Mouse (Mus musculus) MEL (cell line): ENCODE measurements around the gene Hectd4. TPM values are rescaled to one million over a fixed set of nuclear protein-coding genes. Genes with fewer than 3 reads are reported as not detected.

Source experiments
- DNase-seq: peaks from one replicate; pipeline ENCODE4 v3.0.0; 2011; ENCODE audit warnings: low read depth, low spot score
- H3K27ac ChIP-seq: 2 replicates; pipeline ENCODE4 v1.5.1; 2012; ENCODE audit warnings: low read depth, mild to moderate bottlenecking, control low read depth, low read length, moderate library complexity; ENCODE audit not compliant: control insufficient read depth
- H3K27me3 ChIP-seq, 2 experiments: fragments of 150-350 bp in 1 of 2; sonication (generic) in 1 of 2; 2 replicates each; pipeline ENCODE4 v1.6.1; 2012; ENCODE audit warnings: low read length in 2 of 2, mild to moderate bottlenecking in 2 of 2, improper control_type of control experiment in 1 of 2, moderate library complexity in 1 of 2; ENCODE audit not compliant: insufficient read depth in 2 of 2, control insufficient read depth in 1 of 2
- H3K36me3 ChIP-seq, 2 experiments: 2 replicates each; pipeline ENCODE4 v1.6.1; 2012 to 2014; ENCODE audit warnings: low read length in 2 of 2, improper control_type of control experiment in 1 of 2, inconsistent platforms in 1 of 2, mild to moderate bottlenecking in 1 of 2; ENCODE audit not compliant: insufficient read depth in 2 of 2, control insufficient read depth in 1 of 2
- H3K4me1 ChIP-seq, 2 experiments: fragments of 150-350 bp in 1 of 2; sonication (generic) in 1 of 2; 2 replicates each; pipeline ENCODE4 v1.6.1; 2012; ENCODE audit warnings: low read length in 2 of 2, improper control_type of control experiment in 1 of 2, mild to moderate bottlenecking in 1 of 2; ENCODE audit not compliant: insufficient read depth in 2 of 2, control insufficient read depth in 1 of 2
- H3K4me3 ChIP-seq, 2 experiments: fragments of 150-350 bp in 1 of 2; sonication (generic) in 1 of 2; 2 replicates each; pipeline ENCODE4 v1.5.1; 2012; ENCODE audit warnings: low read depth in 2 of 2, low read length in 2 of 2, mild to moderate bottlenecking in 2 of 2, moderate library complexity in 2 of 2, control low read depth in 1 of 2, improper control_type of control experiment in 1 of 2; ENCODE audit not compliant: control insufficient read depth in 1 of 2, insufficient read depth in 1 of 2
- H3K79me2 ChIP-seq: 2 replicates; pipeline ENCODE4 v1.6.1; 2012; ENCODE audit warnings: mild to moderate bottlenecking, low read length, moderate library complexity; ENCODE audit not compliant: control insufficient read depth, poor library complexity, insufficient read depth
- H3K9ac ChIP-seq: 2 replicates; pipeline ENCODE4 v1.6.1; 2012; ENCODE audit warnings: low read depth, mild to moderate bottlenecking, control low read depth, low read length, moderate library complexity; ENCODE audit not compliant: control insufficient read depth, poor library complexity, severe bottlenecking
- H3K9me3 ChIP-seq: fragments of 150-350 bp; sonication (generic); replicated peaks from 2 replicates; pipeline ENCODE4 v1.6.1; 2012; ENCODE audit warnings: mild to moderate bottlenecking, low read length, improper control_type of control experiment, moderate library complexity; ENCODE audit not compliant: insufficient read depth
- CHD2 ChIP-seq: IDR thresholded peaks from 2 replicates; pipeline ENCODE4 v1.6.1; 2011; ENCODE audit warnings: low read length, improper control_type of control experiment
- CTCF ChIP-seq, 3 experiments: IDR thresholded peaks in 2 of 3; conservative IDR thresholded peaks in 1 of 3; 2 replicates each; pipeline ENCODE4 v1.5.1; 2011 to 2012; ENCODE audit warnings: low read length in 3 of 3, low read depth in 2 of 3, mild to moderate bottlenecking in 2 of 3, improper control_type of control experiment in 1 of 3, inconsistent platforms in 1 of 3, mixed read lengths in 1 of 3, moderate library complexity in 1 of 3; ENCODE audit not compliant: control insufficient read depth in 1 of 3, insufficient read depth in 1 of 3, poor library complexity in 1 of 3, severe bottlenecking in 1 of 3
- E2F4 ChIP-seq: IDR thresholded peaks from 2 replicates; pipeline ENCODE4 v1.6.1; 2011; ENCODE audit warnings: low read depth, low read length, improper control_type of control experiment, borderline replicate concordance
- EP300 ChIP-seq, 2 experiments: IDR thresholded peaks; 2 replicates each; pipeline ENCODE4 v1.6.1; 2011; ENCODE audit warnings: improper control_type of control experiment in 2 of 2, low read length in 2 of 2, low read depth in 1 of 2, mild to moderate bottlenecking in 1 of 2
- ETS1 ChIP-seq: IDR thresholded peaks from 2 replicates; pipeline ENCODE4 v1.6.1; 2012; ENCODE audit warnings: low read depth, mild to moderate bottlenecking, inconsistent platforms, low read length, improper control_type of control experiment, moderate library complexity
- GABPA ChIP-seq: IDR thresholded peaks from 2 replicates; pipeline ENCODE4 v1.6.1; 2012; ENCODE audit warnings: low read depth, mild to moderate bottlenecking, inconsistent platforms, low read length, improper control_type of control experiment, moderate library complexity
- GATA1 ChIP-seq: IDR thresholded peaks from 2 replicates; pipeline ENCODE4 v1.6.1; 2011; ENCODE audit warnings: low read depth, low read length, improper control_type of control experiment
- KAT2A ChIP-seq: conservative IDR thresholded peaks from 2 replicates; pipeline ENCODE4 v1.6.1; 2012; ENCODE audit warnings: low read depth, low read length, improper control_type of control experiment, inconsistent platforms
- MAX ChIP-seq: IDR thresholded peaks from 2 replicates; pipeline ENCODE4 v1.6.1; 2011; ENCODE audit warnings: low read length, improper control_type of control experiment
- MXI1 ChIP-seq: IDR thresholded peaks from 2 replicates; pipeline ENCODE4 v1.6.1; 2011; ENCODE audit warnings: mild to moderate bottlenecking, low read depth, low read length, improper control_type of control experiment
- MYB ChIP-seq: IDR thresholded peaks from 2 replicates; pipeline ENCODE4 v1.6.1; 2011; ENCODE audit warnings: mild to moderate bottlenecking, low read depth, low read length, improper control_type of control experiment
- POLR2AphosphoS5 ChIP-seq: IDR thresholded peaks from 2 replicates; pipeline ENCODE4 v1.6.1; 2012; ENCODE audit warnings: low read depth, borderline replicate concordance, mild to moderate bottlenecking, inconsistent platforms, low read length, moderate library complexity, mixed read lengths
- RAD21 ChIP-seq: IDR thresholded peaks from 2 replicates; pipeline ENCODE4 v1.6.1; 2011; ENCODE audit warnings: mild to moderate bottlenecking, low read depth, low read length, improper control_type of control experiment
- RCOR1 ChIP-seq: IDR thresholded peaks from 2 replicates; pipeline ENCODE4 v1.6.1; 2012; ENCODE audit warnings: low read depth, mild to moderate bottlenecking, inconsistent platforms, low read length, improper control_type of control experiment
- SMC3 ChIP-seq: IDR thresholded peaks from 2 replicates; pipeline ENCODE4 v1.6.1; 2011; ENCODE audit warnings: low read depth, low read length, improper control_type of control experiment
- TBP ChIP-seq: IDR thresholded peaks from 2 replicates; pipeline ENCODE4 v1.8.0; 2011; ENCODE audit warnings: low read depth, low read length, improper control_type of control experiment
- USF1 ChIP-seq: IDR thresholded peaks from 2 replicates; pipeline ENCODE4 v1.6.1; 2014; ENCODE audit warnings: low read depth, mild to moderate bottlenecking, inconsistent platforms, low read length, improper control_type of control experiment, moderate library complexity
- USF2 ChIP-seq, 2 experiments: IDR thresholded peaks; 2 replicates each; pipeline ENCODE4 v1.6.1; 2011 to 2012; ENCODE audit warnings: improper control_type of control experiment in 2 of 2, low read length in 2 of 2, borderline replicate concordance in 1 of 2, inconsistent platforms in 1 of 2, low read depth in 1 of 2, mild to moderate bottlenecking in 1 of 2; ENCODE audit not compliant: insufficient read depth in 1 of 2
- ZC3H11A ChIP-seq: IDR thresholded peaks from 2 replicates; pipeline ENCODE4 v1.6.1; 2012; ENCODE audit warnings: low read depth, mild to moderate bottlenecking, inconsistent platforms, low read length, improper control_type of control experiment
- ZMIZ1 ChIP-seq: IDR thresholded peaks from 2 replicates; pipeline ENCODE4 v1.6.1; 2012; ENCODE audit warnings: low read depth, mild to moderate bottlenecking, inconsistent platforms, low read length, improper control_type of control experiment, moderate library complexity
- polyA plus RNA-seq, 2 experiments: library from polyadenylated mRNA; stranded (reverse) in 1 of 2; unstranded in 1 of 2; fragments of >175 nt in 1 of 2; fragments of >200 nt in 1 of 2; gene quantifications; 2 replicates each; pipeline versions ENCODE4 v1.2.1 to v1.2.4; 2012; ENCODE audit warnings: low replicate concordance in 2 of 2, low read depth in 1 of 2; ENCODE audit not compliant: insufficient read length in 2 of 2, insufficient read depth in 1 of 2, missing spikeins in 1 of 2
- total RNA-seq: library from RNA; depleted of rRNA; stranded (reverse); fragments of 300-350 nt; gene quantifications from 2 replicates; pipeline ENCODE4 v1.2.3, GENCODE M21; 2012

Hectd4 gene
- total and polyA plus RNA-seq, 3 experiments: 7.0 to 10.8 TPM; not detected in 1

- DNase-seq: peak; percentile 49
- Histone ChIP-seq H3K9me3 (no peaks in the 10 kb centered on the region), H3K27me3 (no peaks in the 10 kb centered on the region), H3K79me2 (peaks cover 10% of the 10 kb centered on the region), H3K27ac (no peak overlapping the region), H3K9ac (no peak overlapping the region), H3K4me3 (no peak overlapping the region), H3K4me1 (peaks cover 0 to 3% of the 10 kb centered on the region in 2 experiments; a peak in 1 of 4 replicates), H3K36me3 (peaks cover 10 to 18% of the 10 kb centered on the region in 2 experiments)
- TF ChIP-seq KAT2A: no peak
- no peak for TF ChIP-seq E2F4
- TF ChIP-seq RCOR1: no peak
- no peak for TF ChIP-seq ZC3H11A
- no peak for TF ChIP-seq GATA1
- no peak for TF ChIP-seq RAD21
- no peak for TF ChIP-seq SMC3
- no peak for TF ChIP-seq TBP
- no peak for TF ChIP-seq GABPA
- TF ChIP-seq USF1: no peak
- no peak for TF ChIP-seq ETS1
- TF ChIP-seq CTCF (IDR thresholded peaks at IDR 0.05 in 2 of 3, conservative IDR thresholded peaks at IDR 0.05 in 1 of 3; ENCODE audit: control insufficient read depth in 1 of 3, insufficient read depth in 1 of 3, low read depth in 2 of 3, low read length in 3 of 3, poor library complexity in 1 of 3, severe bottlenecking in 1 of 3): no peak
- no peak for TF ChIP-seq ZMIZ1
- TF ChIP-seq POLR2AphosphoS5: no peak
- TF ChIP-seq MYB: no peak
Observed at GRCm38 (mm10) chr5:121212108-121212507, 7.9 kb upstream of the Hectd4 start.

- TF ChIP-seq MYB (no peak), ZMIZ1 (no peak), EP300 (IDR thresholded peaks at IDR 0.05; ENCODE audit: low read depth in 1 of 2, low read length in 2 of 2) (no peak), MXI1 (peak; percentile 64), USF2 (IDR thresholded peaks at IDR 0.05; ENCODE audit: borderline replicate concordance in 1 of 2, insufficient read depth in 1 of 2, low read depth in 1 of 2, low read length in 2 of 2) (no peak), MAX (no peak), CHD2 (no peak), POLR2AphosphoS5 (no peak), SMC3 (no peak)
- TF ChIP-seq, all 39 proteins: peak for 1
- peak overlapping the region; percentile 14; the same call in 1 of the 2 replicates for H3K27ac ChIP-seq
- peaks cover 1 to 3% of the 10 kb centered on the region in 2 experiments; a peak in 2 of 4 replicates for H3K4me1 ChIP-seq
- H3K9ac ChIP-seq: no peak overlapping the region
- no peak overlapping the region; a peak in 1 of 4 replicates for H3K4me3 ChIP-seq
- no peaks in the 10 kb centered on the region for H3K79me2 ChIP-seq
- no peaks in the 10 kb centered on the region for H3K27me3 ChIP-seq
- H3K9me3 ChIP-seq: no peaks in the 10 kb centered on the region
- H3K36me3 ChIP-seq: peaks cover 2 to 3% of the 10 kb centered on the region in 2 experiments; a peak in 2 of 4 replicates
- peak; percentile 45 for DNase-seq
Observed at GRCm38 (mm10) chr5:121214707-121215106, 5.3 kb upstream of the Hectd4 start.
